In genomic region chr8:97403308-97403707, GRCm38 (mm10) we compare ENCODE assay signal across 24 mouse cellular contexts.
"Had no signal": no experiment of that assay in that cellular context is flagged by ENCODE, and none has a peak within 500 bp of the region (broad histone marks: within the 10 kb centered on the region; RNA-seq: fewer than 3 reads in every experiment).

No protein-coding gene starts in this region.

- H3K4me2 ChIP-seq: heart, embryonic 11.5 days; heart, embryonic 13.5 days; heart, embryonic 15.5 days; hindbrain, embryonic 13.5 days; hindbrain, embryonic 15.5 days; limb, embryonic 13.5 days; limb, embryonic 15.5 days; liver, embryonic 12.5 days had no signal

- H3K4me3 ChIP-seq: gastrocnemius, adult 2 months; heart, adult 2 months; heart, embryonic 13.5 days; heart, embryonic 15.5 days; hindbrain, embryonic 13.5 days; hindbrain, embryonic 15.5 days; limb, embryonic 13.5 days; limb, embryonic 15.5 days; liver, embryonic 12.5 days had no signal

- H3K36me3 ChIP-seq: heart, embryonic 13.5 days; heart, embryonic 15.5 days; hindbrain, embryonic 13.5 days; hindbrain, embryonic 15.5 days; limb, embryonic 13.5 days; limb, embryonic 15.5 days; liver, embryonic 12.5 days had no signal

- H3K9me3 ChIP-seq: heart, embryonic 13.5 days; heart, embryonic 15.5 days; hindbrain, embryonic 13.5 days; hindbrain, embryonic 15.5 days; limb, embryonic 13.5 days; limb, embryonic 15.5 days; liver, embryonic 12.5 days had no signal

- ATAC-seq: hindbrain, postnatal 0 days; intestine, embryonic 16.5 days; liver, embryonic 12.5 days had no signal

- H3K4me1 ChIP-seq: heart, embryonic 13.5 days; heart, embryonic 15.5 days; hindbrain, embryonic 13.5 days; hindbrain, embryonic 15.5 days; limb, embryonic 13.5 days; limb, embryonic 15.5 days; liver, embryonic 12.5 days had no signal

- H3K9ac ChIP-seq: heart, embryonic 13.5 days; heart, embryonic 15.5 days; hindbrain, embryonic 13.5 days; hindbrain, embryonic 15.5 days; limb, embryonic 13.5 days; limb, embryonic 15.5 days; liver, embryonic 12.5 days; liver, embryonic 14.5 days had no signal

- H3K27me3 ChIP-seq: heart, embryonic 13.5 days; heart, embryonic 15.5 days; hindbrain, embryonic 13.5 days; hindbrain, embryonic 15.5 days; limb, embryonic 13.5 days; limb, embryonic 15.5 days; liver, embryonic 12.5 days had no signal

- DNase-seq: gastrocnemius, adult 2 months; gastrocnemius, postnatal 14 days; gastrocnemius, postnatal 36 days; heart, adult 11 months; heart, adult 2 months; heart, postnatal 14 days; heart, postnatal 36 days; kidney, adult 11 months; kidney, postnatal 36 days; layer of hippocampus, adult 9-11 months; layer of hippocampus, postnatal 36 days; left cerebral cortex, postnatal 4 days had no signal

- H3K27ac ChIP-seq: gastrocnemius, adult 2 months; heart, adult 2 months; heart, embryonic 13.5 days; heart, embryonic 15.5 days; hindbrain, embryonic 13.5 days; hindbrain, embryonic 15.5 days; hindbrain, postnatal 0 days; kidney, postnatal 0 days; limb, embryonic 13.5 days; limb, embryonic 15.5 days; liver, embryonic 12.5 days; liver, embryonic 14.5 days had no signal
